Mouse (Mus musculus): ENCODE results near the gene Hoxc6. TPM values are rescaled to one million over a fixed set of nuclear protein-coding genes. Genes with fewer than 3 reads are reported as not detected.

The Hoxc6 gene
- polyA plus RNA-seq, 1 experiment from 2014 or later = not detected

DNA sequence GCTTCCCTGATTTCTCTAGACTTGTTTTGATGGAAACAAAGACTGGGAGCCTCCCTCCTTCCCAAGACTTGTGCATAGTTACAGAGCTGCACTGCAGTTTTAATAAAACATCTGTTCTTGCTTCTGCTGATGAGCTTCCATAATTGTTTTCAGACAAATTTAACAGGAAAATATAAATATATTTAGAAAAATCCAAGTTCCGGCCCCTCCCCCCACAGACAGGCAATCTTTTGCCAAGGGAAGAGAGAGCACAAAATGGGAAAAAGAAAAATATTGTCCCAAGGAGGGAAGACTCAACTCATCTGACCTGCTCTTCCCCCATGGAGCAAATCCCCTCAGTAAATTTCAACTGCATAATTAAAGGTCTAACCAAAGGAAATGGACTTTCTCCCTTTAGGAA, 8.3 kb downstream of the Hoxc6 start:
- 41% methylated on average over 1 of the region's 1 CpGs for WGBS (ENCODE audit: insufficient replicate concordance)
- no peaks in the 10 kb centered on the region for H3K4me1 ChIP-seq (ENCODE audit: insufficient read depth)
- H3K27me3 ChIP-seq (ENCODE audit: insufficient read depth, low read length) = peaks cover 100% of the 10 kb centered on the region
- H3K9me3 ChIP-seq (ENCODE audit: low read length) = no peaks in the 10 kb centered on the region
- DNase-seq = no peak
- H3K36me3 ChIP-seq (replicated peaks; ENCODE audit: insufficient read depth, low read length) = no peaks in the 10 kb centered on the region
- no peak overlapping the region for H3K4me2 ChIP-seq (ENCODE audit: low read depth, low read length)
- H3K4me3 ChIP-seq (ENCODE audit: low read depth, low read length) = no peak overlapping the region
- no peak overlapping the region for H3K9ac ChIP-seq (replicated peaks)
- TF ChIP-seq CTCF (IDR thresholded peaks at IDR 0.05; ENCODE audit: low read depth) (no peak), EP300 (IDR thresholded peaks at IDR 0.05; ENCODE audit: low read depth) (no peak)
- ATAC-seq = no peak
- no peak overlapping the region for H3K27ac ChIP-seq (ENCODE audit: low read depth)

DNA sequence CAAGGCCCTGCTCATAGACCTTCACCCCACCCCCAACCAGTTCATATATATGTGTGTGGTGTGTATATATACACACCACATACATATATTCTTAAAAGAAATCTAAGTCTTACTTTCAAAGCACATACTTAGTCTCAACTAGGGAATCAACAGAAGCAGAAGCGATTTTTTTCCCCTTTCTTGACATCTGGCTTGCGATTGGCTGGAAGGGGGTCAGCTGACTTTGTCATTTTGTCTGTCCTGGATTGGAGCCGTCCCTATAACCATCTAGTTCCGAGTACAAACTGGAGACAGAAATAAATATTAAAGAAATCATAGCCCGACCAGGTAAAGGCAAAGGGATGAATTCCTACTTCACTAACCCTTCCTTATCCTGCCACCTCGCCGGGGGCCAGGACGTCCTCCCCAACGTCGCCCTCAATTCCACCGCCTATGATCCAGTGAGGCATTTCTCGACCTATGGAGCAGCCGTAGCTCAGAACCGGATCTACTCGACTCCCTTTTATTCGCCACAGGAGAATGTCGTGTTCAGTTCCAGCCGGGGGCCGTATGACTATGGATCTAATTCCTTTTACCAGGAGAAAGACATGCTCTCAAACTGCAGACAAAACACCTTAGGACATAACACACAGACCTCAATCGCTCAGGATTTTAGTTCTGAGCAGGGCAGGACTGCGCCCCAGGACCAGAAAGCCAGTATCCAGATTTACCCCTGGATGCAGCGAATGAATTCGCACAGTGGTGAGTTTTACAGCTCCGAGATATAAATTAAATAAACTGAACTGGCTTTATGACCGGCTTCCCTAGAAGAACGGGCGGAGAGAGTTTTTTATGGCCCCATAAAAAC, 11.4 kb downstream of the Hoxc6 start:
- TF ChIP-seq CTCF (IDR thresholded peaks at IDR 0.05; ENCODE audit: low read depth) = no peak
- TF ChIP-seq EP300 (IDR thresholded peaks at IDR 0.05; ENCODE audit: low read depth) = no peak
- Histone ChIP-seq H3K4me3 (ENCODE audit: low read depth, low read length) (no peak overlapping the region; the same call in 1 of the 2 replicates), H3K27ac (ENCODE audit: low read depth) (no peak overlapping the region), H3K4me2 (ENCODE audit: low read depth, low read length) (no peak overlapping the region), H3K9ac (replicated peaks) (no peak overlapping the region), H3K36me3 (replicated peaks; ENCODE audit: insufficient read depth, low read length) (no peaks in the 10 kb centered on the region), H3K9me3 (ENCODE audit: low read length) (no peaks in the 10 kb centered on the region), H3K27me3 (ENCODE audit: insufficient read depth, low read length) (peaks cover 99% of the 10 kb centered on the region), H3K4me1 (ENCODE audit: insufficient read depth) (no peaks in the 10 kb centered on the region)
- DNase-seq (no peak), ATAC-seq (no peak)
- WGBS (ENCODE audit: insufficient replicate concordance) = 3% methylated on average over 27 of the region's 27 CpGs

DNA sequence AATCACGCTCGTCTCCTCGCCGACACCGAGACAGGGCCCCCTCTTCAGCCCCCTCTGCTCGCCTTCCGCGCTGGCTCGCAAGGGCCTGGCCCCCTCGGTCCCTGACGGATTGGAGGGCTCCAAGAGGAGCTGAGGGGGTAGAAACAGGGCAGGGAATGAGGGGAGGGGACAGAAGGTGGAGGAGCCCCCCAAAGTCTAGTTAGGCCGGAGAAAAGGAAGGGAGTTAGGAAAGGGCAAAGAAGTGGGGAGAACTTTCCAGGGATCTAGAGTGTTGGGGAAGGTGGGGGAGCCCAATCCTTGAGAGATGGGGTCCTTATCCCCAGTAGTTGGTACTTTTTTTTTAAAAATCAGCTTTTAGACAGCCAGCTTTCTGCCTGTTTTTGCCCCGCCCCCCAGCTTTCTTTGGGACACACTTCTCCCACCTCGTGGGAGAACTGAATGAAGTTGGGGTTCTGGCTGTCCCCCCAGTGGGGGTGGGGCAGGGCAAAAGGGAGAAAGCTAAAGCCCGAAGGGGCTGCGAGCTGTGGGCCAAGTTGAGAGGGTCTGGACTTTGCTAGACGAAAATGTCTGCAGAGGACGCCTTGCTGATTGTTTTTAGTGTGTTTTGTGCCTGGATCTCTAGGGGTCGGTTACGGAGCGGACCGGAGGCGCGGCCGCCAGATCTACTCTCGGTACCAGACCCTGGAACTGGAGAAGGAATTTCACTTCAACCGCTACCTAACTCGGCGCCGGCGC, 12.2 kb downstream of the Hoxc6 start:
- Histone ChIP-seq H3K4me2 (ENCODE audit: low read depth, low read length) (no peak overlapping the region), H3K9me3 (ENCODE audit: low read length) (no peaks in the 10 kb centered on the region), H3K27me3 (ENCODE audit: insufficient read depth, low read length) (peaks cover 99% of the 10 kb centered on the region), H3K27ac (ENCODE audit: low read depth) (no peak overlapping the region), H3K9ac (replicated peaks) (no peak overlapping the region), H3K36me3 (replicated peaks; ENCODE audit: insufficient read depth, low read length) (no peaks in the 10 kb centered on the region), H3K4me3 (ENCODE audit: low read depth, low read length) (no peak overlapping the region), H3K4me1 (ENCODE audit: insufficient read depth) (no peaks in the 10 kb centered on the region)
- ATAC-seq (no peak), DNase-seq (no peak)
- no peak for TF ChIP-seq CTCF (IDR thresholded peaks at IDR 0.05; ENCODE audit: low read depth)
- no peak for TF ChIP-seq EP300 (IDR thresholded peaks at IDR 0.05; ENCODE audit: low read depth)
- 4% methylated on average over 31 of the region's 31 CpGs for WGBS (ENCODE audit: insufficient replicate concordance)

DNA sequence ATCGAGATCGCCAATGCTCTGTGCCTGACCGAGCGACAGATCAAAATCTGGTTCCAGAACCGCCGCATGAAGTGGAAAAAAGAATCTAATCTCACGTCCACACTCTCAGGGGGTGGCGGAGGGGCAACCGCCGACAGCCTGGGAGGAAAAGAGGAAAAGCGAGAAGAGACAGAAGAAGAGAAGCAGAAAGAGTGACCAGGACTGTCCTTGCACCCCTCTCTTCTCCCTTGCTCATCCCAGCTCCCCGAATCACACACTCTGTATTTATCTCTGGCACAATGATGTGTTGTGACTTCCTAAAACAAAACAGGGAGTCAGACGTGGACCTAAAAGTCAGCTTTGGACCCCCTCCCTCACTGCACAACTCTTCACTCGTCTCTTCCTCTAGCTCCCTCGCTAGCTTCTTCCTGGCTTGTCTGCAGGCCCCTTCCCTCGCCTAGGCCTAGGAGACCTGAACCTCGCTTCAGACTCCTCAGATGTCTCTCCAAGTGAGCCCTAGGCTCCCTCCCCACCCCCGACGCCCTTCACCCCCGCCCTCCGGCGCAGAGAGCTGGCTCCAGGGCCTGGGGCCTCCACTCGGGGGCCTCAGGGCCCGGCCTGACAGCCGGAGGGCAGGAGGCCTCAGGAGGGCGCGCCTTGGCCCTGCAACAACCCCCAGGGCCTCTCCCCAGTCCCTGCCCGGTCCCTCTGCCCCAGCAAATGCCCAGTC, 12.9 kb downstream of the Hoxc6 start:
- Histone ChIP-seq H3K4me3 (ENCODE audit: low read depth, low read length) (no peak overlapping the region), H3K4me1 (ENCODE audit: insufficient read depth) (no peaks in the 10 kb centered on the region), H3K4me2 (ENCODE audit: low read depth, low read length) (no peak overlapping the region), H3K27ac (ENCODE audit: low read depth) (no peak overlapping the region), H3K27me3 (ENCODE audit: insufficient read depth, low read length) (peaks cover 99% of the 10 kb centered on the region), H3K9ac (replicated peaks) (no peak overlapping the region), H3K36me3 (replicated peaks; ENCODE audit: insufficient read depth, low read length) (no peaks in the 10 kb centered on the region), H3K9me3 (ENCODE audit: low read length) (no peaks in the 10 kb centered on the region)
- DNase-seq (no peak), ATAC-seq (no peak)
- TF ChIP-seq CTCF (IDR thresholded peaks at IDR 0.05; ENCODE audit: low read depth) (no peak), EP300 (IDR thresholded peaks at IDR 0.05; ENCODE audit: low read depth) (no peak)
- 3% methylated on average over 28 of the region's 28 CpGs for WGBS (ENCODE audit: insufficient replicate concordance)

DNA sequence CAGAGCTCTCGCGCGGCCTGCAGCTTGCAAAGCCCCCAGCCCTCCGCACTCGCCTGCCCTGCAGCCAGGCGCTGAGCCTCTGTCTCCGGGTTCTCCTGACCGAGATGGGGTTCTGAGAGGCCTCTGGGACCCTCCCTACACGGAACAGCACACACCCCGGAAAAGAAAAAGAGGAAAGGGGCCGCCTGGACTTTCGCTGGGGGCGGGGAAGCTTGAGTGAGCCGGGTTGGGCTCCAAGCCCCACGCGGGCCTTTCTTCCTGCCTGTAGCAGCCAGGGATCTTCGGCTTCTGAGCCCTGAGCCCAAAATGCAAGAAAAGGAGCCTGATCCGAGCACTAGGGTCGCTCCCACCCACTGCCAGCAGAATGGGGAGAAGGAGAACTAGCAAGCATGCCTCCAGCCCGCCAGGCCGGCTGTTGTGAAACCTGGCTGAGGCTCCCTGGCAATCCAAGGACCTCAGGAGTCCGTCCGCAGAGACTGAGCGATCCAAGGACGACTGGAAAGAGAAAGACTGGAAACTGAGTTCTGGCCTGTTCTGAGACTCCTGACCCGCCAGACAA, 13.9 kb downstream of the Hoxc6 start:
- no peaks in the 10 kb centered on the region for H3K36me3 ChIP-seq (replicated peaks; ENCODE audit: insufficient read depth, low read length)
- no peaks in the 10 kb centered on the region for H3K9me3 ChIP-seq (ENCODE audit: low read length)
- H3K9ac ChIP-seq (replicated peaks) = no peak overlapping the region
- DNase-seq (no peak), ATAC-seq (no peak)
- peaks cover 99% of the 10 kb centered on the region for H3K27me3 ChIP-seq (ENCODE audit: insufficient read depth, low read length)
- no peaks in the 10 kb centered on the region for H3K4me1 ChIP-seq (ENCODE audit: insufficient read depth)
- 9% methylated on average over 26 of the region's 26 CpGs for WGBS (ENCODE audit: insufficient replicate concordance)
- H3K27ac ChIP-seq (ENCODE audit: low read depth) = no peak overlapping the region
- no peak overlapping the region for H3K4me2 ChIP-seq (ENCODE audit: low read depth, low read length)
- H3K4me3 ChIP-seq (ENCODE audit: low read depth, low read length) = no peak overlapping the region
- TF ChIP-seq EP300 (IDR thresholded peaks at IDR 0.05; ENCODE audit: low read depth) (no peak), CTCF (IDR thresholded peaks at IDR 0.05; ENCODE audit: low read depth) (no peak)

Data from liver, postnatal 0 days (tissue).